ENCODE assay signal across 9 mouse cellular contexts in genomic region chr11:31948462-31949330, GRCm38 (mm10). TPM values are rescaled to one million over a fixed set of nuclear protein-coding genes. Genes with fewer than 3 reads are reported as not detected.
DNase-seq lines count a peak whose midpoint lies in the region; ATAC-seq lines count a peak whose summit lies in the region.
"Had no signal": no experiment of that assay in that cellular context is flagged by ENCODE, and none has a peak within 500 bp of the region (broad histone marks: within the 10 kb centered on the region; RNA-seq: fewer than 3 reads in every experiment).

No protein-coding gene starts in this region.

- DNase-seq in heart, embryonic 10.5 days (ENCODE audit: low spot score) = no peak
- no peak for DNase-seq in heart, postnatal 14 days
- DNase-seq in A20 (ENCODE audit: low read depth, low spot score) = peak; percentile 7
- DNase-seq in ovary, postnatal 36 days (ENCODE audit: low spot score) = no peak
- DNase-seq in ovary, adult 18-20 months (ENCODE audit: low spot score) = no peak

- no peaks in the 10 kb centered on the region for H3K9me3 ChIP-seq in heart, embryonic 10.5 days
- no peaks in the 10 kb centered on the region for H3K9me3 ChIP-seq in hindbrain, embryonic 16.5 days (ENCODE audit: control insufficient read depth, low read length)
- H3K9me3 ChIP-seq in midbrain, embryonic 12.5 days = no peaks in the 10 kb centered on the region; the same call in 1 of the 2 replicates

- peak; percentile 43 for ATAC-seq in common myeloid progenitor, adult 5-6 weeks (replicated peaks; ENCODE audit: low read depth, poor library complexity, severe bottlenecking)
- peak; percentile 77 for ATAC-seq in hindbrain, embryonic 16.5 days
- ATAC-seq in midbrain, embryonic 12.5 days (ENCODE audit: low FRiP score, low read depth) = peak; percentile 57

- peak overlapping the region; percentile 84 for H3K27ac ChIP-seq in heart, embryonic 10.5 days
- peak overlapping the region; percentile 51; the same call in 1 of the 2 replicates for H3K27ac ChIP-seq in hindbrain, embryonic 16.5 days (ENCODE audit: low read depth, low read length)
- no peak overlapping the region for H3K27ac ChIP-seq in midbrain, embryonic 12.5 days (replicated peaks)

- H3K9ac ChIP-seq in hindbrain, embryonic 16.5 days (ENCODE audit: low read depth, low read length) = peak overlapping the region; percentile 57
- peak overlapping the region; percentile 37; the same call in 1 of the 2 replicates for H3K9ac ChIP-seq in midbrain, embryonic 12.5 days (replicated peaks)

- H3K4me2 ChIP-seq in hindbrain, embryonic 16.5 days (ENCODE audit: low read length) = peak overlapping the region; percentile 74
- peak overlapping the region; percentile 59 for H3K4me2 ChIP-seq in midbrain, embryonic 12.5 days (replicated peaks)

- intact Hi-C loops in heart, postnatal 14 days (cut with DNase I) = loop anchor here (1.0 to 5.0 kb wide), 4 partner anchors 41 to 273 kb away; no protein-coding TSS in a partner anchor

- no peaks in the 10 kb centered on the region for H3K36me3 ChIP-seq in heart, embryonic 10.5 days
- H3K36me3 ChIP-seq in hindbrain, embryonic 16.5 days (ENCODE audit: control insufficient read depth, insufficient read depth, low read length) = no peaks in the 10 kb centered on the region
- H3K36me3 ChIP-seq in midbrain, embryonic 12.5 days = no peaks in the 10 kb centered on the region

- peaks cover 11% of the 10 kb centered on the region for H3K4me1 ChIP-seq in heart, embryonic 10.5 days
- peaks cover 9% of the 10 kb centered on the region for H3K4me1 ChIP-seq in hindbrain, embryonic 16.5 days (ENCODE audit: control insufficient read depth, insufficient read depth, low read depth, low read length)
- H3K4me1 ChIP-seq in midbrain, embryonic 12.5 days = peaks cover 13% of the 10 kb centered on the region

- peaks cover 9% of the 10 kb centered on the region; the same call in 1 of the 2 replicates for H3K27me3 ChIP-seq in heart, embryonic 10.5 days (ENCODE audit: insufficient read depth, poor library complexity, severe bottlenecking)
- no peaks in the 10 kb centered on the region; the same call in 1 of the 2 replicates for H3K27me3 ChIP-seq in hindbrain, embryonic 16.5 days (replicated peaks; ENCODE audit: control insufficient read depth, insufficient read depth, low read length)
- H3K27me3 ChIP-seq in midbrain, embryonic 12.5 days = peaks cover 6% of the 10 kb centered on the region

- peak overlapping the region; percentile 62 for H3K4me3 ChIP-seq in heart, embryonic 10.5 days
- peak overlapping the region; percentile 44 for H3K4me3 ChIP-seq in hindbrain, embryonic 16.5 days (ENCODE audit: low read length)
- H3K4me3 ChIP-seq in midbrain, embryonic 12.5 days = peak overlapping the region; percentile 47

- WGBS in heart, embryonic 10.5 days = 12% methylated on average over 15 of the region's 15 CpGs
- WGBS in hindbrain, embryonic 16.5 days = 14% methylated on average over 15 of the region's 15 CpGs
- 23% methylated on average over 15 of the region's 15 CpGs for WGBS in midbrain, embryonic 12.5 days

RNA-seq across cellular contexts. Expression of gene 4930524B15Rik, which starts 16.7 kb away (rescaled TPM):
- polyA plus RNA-seq in heart, embryonic 10.5 days (2016; fragmentation: Nextera tagmentation; extraction: Ambion mirVana) = 0.30 and 0.35 TPM in 2 replicates
- not detected for total RNA-seq in heart, postnatal 14 days (2021)
- not detected in 2 replicates for total RNA-seq in common myeloid progenitor, adult 5-6 weeks (2017)
- 0.22 and 0.49 TPM in 2 replicates for polyA plus RNA-seq in hindbrain, embryonic 16.5 days (2015; fragmentation: Nextera tagmentation; extraction: Ambion mirVana)
- polyA plus RNA-seq in midbrain, embryonic 12.5 days (2016; fragmentation: Nextera tagmentation; extraction: Ambion mirVana) = 0.11 and 0.18 TPM in 2 replicates
- total RNA-seq: neutrophil, adult 5-6 weeks had no signal

RNA-seq across cellular contexts. Expression of gene Nsg2, which starts 51.6 kb away (rescaled TPM):
- 0.84 and 2.7 TPM in 2 replicates for polyA plus RNA-seq in heart, embryonic 10.5 days (2016; fragmentation: Nextera tagmentation; extraction: Ambion mirVana)
- 1 to 10 TPM; 1.2 to 8.5 TPM for total RNA-seq in heart, postnatal 14 days (2021)
- 1.8 and 3.1 TPM in 2 replicates for total RNA-seq in common myeloid progenitor, adult 5-6 weeks (2017)
- 530 and 557 TPM in 2 replicates for polyA plus RNA-seq in hindbrain, embryonic 16.5 days (2015; fragmentation: Nextera tagmentation; extraction: Ambion mirVana)
- polyA plus RNA-seq in midbrain, embryonic 12.5 days (2016; fragmentation: Nextera tagmentation; extraction: Ambion mirVana) = 193 and 198 TPM in 2 replicates

Comparison
In these comparisons a context has a peak if more than half of its experiments do, and no peak if none do; other contexts are left out.
1. RNA of gene Nsg2, which starts 51.6 kb away (polyA plus RNA-seq): 530 to 557 TPM in hindbrain, embryonic 16.5 days and 193 to 198 TPM in midbrain, embryonic 12.5 days; 0.84 to 2.7 TPM in heart, embryonic 10.5 days; every median in the first group is over 10 times any median in the second.
2. Peak in every context shown above with its lines, with median percentiles within 50 percentile points of each other: H3K4me3 ChIP-seq and ATAC-seq.